Mouse (Mus musculus): ENCODE measurements around the gene C1ql2. TPM values are rescaled to one million over a fixed set of nuclear protein-coding genes. Genes with fewer than 3 reads are reported as not detected.
A peak's percentile ranks its signal among the peaks of the same experiment; 100 is the strongest.

The C1ql2 gene
- polyA plus RNA-seq, 1 experiment from 2014 or later: 3.2 TPM

DNA sequence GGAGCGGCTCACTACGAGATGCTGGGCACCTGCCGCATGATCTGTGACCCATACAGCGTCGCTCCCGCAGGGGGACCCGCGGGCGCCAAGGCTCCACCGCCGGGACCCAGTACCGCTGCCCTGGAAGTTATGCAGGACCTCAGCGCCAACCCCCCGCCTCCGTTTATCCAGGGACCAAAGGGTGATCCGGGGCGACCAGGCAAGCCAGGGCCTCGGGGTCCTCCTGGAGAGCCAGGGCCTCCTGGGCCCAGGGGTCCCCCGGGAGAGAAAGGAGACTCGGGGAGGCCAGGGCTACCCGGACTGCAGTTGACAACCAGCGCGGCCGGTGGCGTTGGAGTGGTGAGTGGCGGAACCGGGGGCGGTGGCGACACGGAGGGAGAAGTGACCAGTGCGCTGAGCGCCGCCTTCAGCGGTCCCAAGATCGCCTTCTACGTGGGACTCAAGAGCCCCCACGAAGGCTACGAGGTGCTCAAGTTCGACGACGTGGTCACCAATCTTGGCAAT lies 842 bp downstream of the C1ql2 start:
- Histone ChIP-seq H3K36me3 (no peaks in the 10 kb centered on the region), H3K9me3 (replicated peaks) (no peaks in the 10 kb centered on the region), H3K27me3 (replicated peaks) (peaks cover 97% of the 10 kb centered on the region), H3K9ac (replicated peaks) (no peak overlapping the region), H3K4me3 (replicated peaks) (peak overlapping the region; percentile 36), H3K27ac (replicated peaks) (no peak overlapping the region), H3K4me2 (peak overlapping the region; percentile 65), H3K4me1 (peaks cover 29% of the 10 kb centered on the region)
- WGBS: under 1% methylated on average over 40 of the region's 41 CpGs
- ATAC-seq (ENCODE audit: low FRiP score): 0 out of 2 replicates have a peak, but pooled peaks have one; percentile 11

DNA sequence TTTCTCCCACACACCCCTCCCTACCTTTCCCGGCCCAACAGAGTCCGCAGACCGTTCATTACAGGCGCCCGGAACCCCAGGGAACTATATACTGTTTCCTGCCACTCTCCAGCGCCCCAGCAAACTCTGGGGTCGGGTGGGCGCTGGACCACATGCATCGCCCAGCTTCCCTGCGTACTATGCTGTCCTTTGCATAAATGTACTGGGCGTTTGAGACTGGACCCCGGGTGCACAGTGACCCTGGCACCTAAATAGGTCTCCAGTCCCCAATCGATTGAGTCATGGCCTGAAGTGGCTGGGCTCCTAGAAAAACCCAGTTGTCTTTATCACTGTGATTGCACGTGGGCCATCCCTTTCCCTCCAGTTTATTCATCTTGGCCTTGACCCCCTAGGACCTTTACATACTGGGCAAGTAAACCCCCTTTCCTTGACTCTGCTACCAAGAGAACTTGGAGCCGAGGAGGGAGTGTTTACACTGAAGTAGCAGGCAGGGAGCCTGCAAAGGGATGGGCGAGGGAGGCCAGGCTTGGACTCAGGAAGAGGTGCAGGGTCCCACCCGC lies 1.5 kb downstream of the C1ql2 start:
- no peak overlapping the region for H3K27ac ChIP-seq (replicated peaks)
- no peak for ATAC-seq (ENCODE audit: low FRiP score)
- H3K4me1 ChIP-seq: peaks cover 29% of the 10 kb centered on the region
- H3K4me3 ChIP-seq (replicated peaks): peak overlapping the region; percentile 36
- WGBS: 2% methylated on average over 17 of the region's 17 CpGs
- H3K36me3 ChIP-seq: no peaks in the 10 kb centered on the region
- H3K27me3 ChIP-seq (replicated peaks): peaks cover 94% of the 10 kb centered on the region
- H3K9me3 ChIP-seq (replicated peaks): no peaks in the 10 kb centered on the region
- H3K4me2 ChIP-seq: peak overlapping the region; percentile 65
- H3K9ac ChIP-seq (replicated peaks): no peak overlapping the region

DNA sequence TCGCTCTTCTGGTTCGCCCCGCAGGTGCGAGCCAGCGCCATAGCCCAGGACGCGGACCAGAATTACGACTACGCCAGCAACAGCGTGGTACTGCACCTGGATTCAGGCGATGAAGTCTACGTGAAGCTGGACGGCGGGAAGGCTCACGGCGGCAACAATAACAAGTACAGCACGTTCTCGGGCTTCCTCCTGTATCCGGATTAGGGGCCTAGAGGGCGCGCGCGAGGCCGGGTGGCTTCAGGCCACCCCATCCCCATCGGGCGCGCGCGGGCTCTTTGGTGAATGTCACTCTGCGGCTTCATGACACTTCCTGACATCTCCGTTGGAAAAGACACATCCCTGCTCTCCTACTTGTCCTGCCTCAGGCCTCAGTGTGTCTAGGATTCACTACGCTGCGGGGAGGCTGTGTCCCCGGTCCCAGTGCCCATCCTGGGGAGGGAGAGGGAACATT lies 2.0 kb downstream of the C1ql2 start:
- Histone ChIP-seq H3K4me2 (peak overlapping the region; percentile 65), H3K9me3 (replicated peaks) (no peaks in the 10 kb centered on the region), H3K27ac (replicated peaks) (no peak overlapping the region), H3K4me3 (replicated peaks) (peak overlapping the region; percentile 36), H3K4me1 (peaks cover 29% of the 10 kb centered on the region), H3K27me3 (replicated peaks) (peaks cover 91% of the 10 kb centered on the region), H3K36me3 (no peaks in the 10 kb centered on the region), H3K9ac (replicated peaks) (no peak overlapping the region)
- under 1% methylated on average over 34 of the region's 34 CpGs for WGBS
- ATAC-seq (ENCODE audit: low FRiP score): no peak

DNA sequence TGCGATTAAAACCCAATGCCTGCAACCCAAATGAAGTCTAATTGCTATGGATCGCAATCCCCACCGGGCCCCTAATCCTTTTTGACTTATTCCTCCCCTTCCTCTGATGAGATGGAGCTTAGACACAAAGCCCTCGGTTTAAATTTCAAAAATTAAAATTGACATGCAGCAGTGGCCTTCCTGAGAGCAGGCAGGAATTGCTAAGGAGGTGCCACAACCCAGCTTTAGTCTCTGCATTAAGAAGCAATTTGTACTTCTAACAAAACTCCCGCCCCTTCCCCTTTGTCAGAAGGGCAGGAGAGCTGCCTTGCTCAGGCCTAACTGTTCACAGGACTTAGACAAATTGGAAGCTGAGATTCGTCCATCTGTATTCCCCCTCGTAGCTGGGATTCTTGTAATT lies 4.6 kb downstream of the C1ql2 start:
- Histone ChIP-seq H3K36me3 (no peaks in the 10 kb centered on the region), H3K9me3 (replicated peaks) (no peaks in the 10 kb centered on the region), H3K27ac (replicated peaks) (no peak overlapping the region), H3K4me3 (replicated peaks) (no peak overlapping the region), H3K4me1 (peaks cover 28% of the 10 kb centered on the region), H3K27me3 (replicated peaks) (peaks cover 69% of the 10 kb centered on the region), H3K9ac (replicated peaks) (no peak overlapping the region), H3K4me2 (no peak overlapping the region)
- ATAC-seq (ENCODE audit: low FRiP score): no peak
- WGBS: 18% methylated on average over 7 of the region's 7 CpGs

GRCm38 (mm10) chr1:120354387-120354786 lies 14.0 kb downstream of the C1ql2 start:
- Histone ChIP-seq H3K4me3 (replicated peaks) (no peak overlapping the region), H3K27ac (replicated peaks) (no peak overlapping the region), H3K4me2 (no peak overlapping the region), H3K9me3 (replicated peaks) (no peaks in the 10 kb centered on the region), H3K4me1 (peaks cover 10% of the 10 kb centered on the region; the same call in 1 of the 2 replicates), H3K9ac (replicated peaks) (no peak overlapping the region), H3K36me3 (no peaks in the 10 kb centered on the region), H3K27me3 (replicated peaks) (peaks cover 42% of the 10 kb centered on the region)
- 27% methylated on average over 2 of the region's 2 CpGs for WGBS
- ATAC-seq (ENCODE audit: low FRiP score): no peak

DNA sequence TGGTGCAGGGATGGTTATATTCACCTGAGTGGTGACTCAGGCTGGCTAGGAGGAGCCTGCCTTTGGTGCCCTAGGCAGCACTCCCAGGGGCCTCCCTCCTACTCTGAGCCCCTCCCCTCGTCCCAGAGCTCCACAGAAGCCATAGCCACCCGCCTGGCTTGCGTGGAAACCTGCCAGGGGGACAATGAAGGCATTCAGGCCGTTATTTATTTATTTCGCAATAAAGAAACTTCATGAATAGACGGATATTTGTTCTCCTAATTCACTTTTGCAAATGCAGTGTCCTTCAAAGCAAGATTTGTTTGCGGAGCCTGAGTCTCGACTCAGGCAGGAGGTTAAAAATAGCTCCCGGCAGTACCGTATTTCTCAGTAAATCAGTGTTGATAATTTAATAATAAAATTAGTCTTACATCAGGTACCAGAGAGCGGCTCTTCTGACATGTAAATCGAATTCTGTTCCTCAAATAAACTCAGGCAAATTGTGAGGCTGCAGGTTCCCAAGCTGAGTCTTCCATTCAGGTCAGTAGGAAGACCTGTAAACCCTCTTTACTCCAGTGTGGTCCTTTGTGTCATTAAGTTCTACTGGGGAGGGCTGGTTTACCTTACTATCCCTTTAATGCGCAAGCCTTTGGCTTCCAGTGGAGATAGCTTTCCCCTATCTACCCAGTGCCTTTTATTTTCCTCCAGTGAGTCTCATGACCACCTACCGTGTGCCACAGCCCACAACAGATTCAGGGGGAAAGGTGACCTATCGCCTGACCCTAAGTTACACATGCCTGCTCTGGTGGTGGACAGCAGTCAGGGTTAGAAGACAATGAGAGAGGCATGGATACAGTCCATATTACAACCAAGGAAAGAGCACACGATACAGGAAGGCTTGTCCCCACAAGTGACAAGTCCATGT lies 17.2 kb downstream of the C1ql2 start:
- Histone ChIP-seq H3K27ac (replicated peaks) (no peak overlapping the region), H3K4me2 (peak overlapping the region; percentile 33), H3K9me3 (replicated peaks) (no peaks in the 10 kb centered on the region), H3K4me3 (replicated peaks) (no peak overlapping the region), H3K4me1 (peaks cover 10% of the 10 kb centered on the region; the same call in 1 of the 2 replicates), H3K36me3 (no peaks in the 10 kb centered on the region), H3K27me3 (replicated peaks) (peaks cover 42% of the 10 kb centered on the region), H3K9ac (replicated peaks) (no peak overlapping the region)
- peak; percentile 77 for ATAC-seq (ENCODE audit: low FRiP score)
- 9% methylated on average over 16 of the region's 16 CpGs for WGBS

GRCm38 (mm10) chr1:120363638-120364037 lies 23.3 kb downstream of the C1ql2 start:
- Histone ChIP-seq H3K27ac (replicated peaks) (no peak overlapping the region), H3K9ac (replicated peaks) (no peak overlapping the region), H3K36me3 (no peaks in the 10 kb centered on the region), H3K4me1 (no peaks in the 10 kb centered on the region), H3K27me3 (replicated peaks) (peaks cover 3% of the 10 kb centered on the region; the same call in 1 of the 2 replicates), H3K4me3 (replicated peaks) (no peak overlapping the region), H3K4me2 (no peak overlapping the region), H3K9me3 (replicated peaks) (no peaks in the 10 kb centered on the region)
- WGBS: 72% methylated on average over 1 of the region's 1 CpGs
- no peak for ATAC-seq (ENCODE audit: low FRiP score)

DNA sequence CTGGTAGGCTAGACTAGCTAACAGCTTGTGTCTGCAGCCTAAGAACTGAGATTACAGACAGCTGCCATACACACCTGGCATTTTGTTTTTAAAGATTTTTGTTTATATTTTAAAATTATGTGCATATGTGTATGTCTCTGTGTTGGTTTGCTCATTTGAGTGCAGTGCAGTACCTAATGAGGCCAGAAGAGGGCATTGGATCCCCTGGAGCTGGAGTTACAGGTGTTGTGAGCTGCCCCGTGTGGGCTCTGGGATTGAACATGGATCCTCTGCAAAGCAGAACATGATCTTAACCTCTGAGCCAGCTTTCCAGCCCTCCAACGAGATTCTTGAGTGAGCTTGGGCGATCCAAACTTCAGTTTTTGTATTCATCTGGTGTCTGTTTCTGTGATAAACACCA lies 27.8 kb downstream of the C1ql2 start:
- no peaks in the 10 kb centered on the region for H3K36me3 ChIP-seq
- H3K4me1 ChIP-seq: no peaks in the 10 kb centered on the region
- no peak overlapping the region for H3K4me2 ChIP-seq
- ATAC-seq (ENCODE audit: low FRiP score): no peak
- WGBS: 72% methylated on average over 3 of the region's 3 CpGs
- H3K9ac ChIP-seq (replicated peaks): no peak overlapping the region
- no peak overlapping the region for H3K4me3 ChIP-seq (replicated peaks)
- H3K27me3 ChIP-seq (replicated peaks): no peaks in the 10 kb centered on the region; the same call in 1 of the 2 replicates
- H3K27ac ChIP-seq (replicated peaks): no peak overlapping the region
- no peaks in the 10 kb centered on the region for H3K9me3 ChIP-seq (replicated peaks)

DNA sequence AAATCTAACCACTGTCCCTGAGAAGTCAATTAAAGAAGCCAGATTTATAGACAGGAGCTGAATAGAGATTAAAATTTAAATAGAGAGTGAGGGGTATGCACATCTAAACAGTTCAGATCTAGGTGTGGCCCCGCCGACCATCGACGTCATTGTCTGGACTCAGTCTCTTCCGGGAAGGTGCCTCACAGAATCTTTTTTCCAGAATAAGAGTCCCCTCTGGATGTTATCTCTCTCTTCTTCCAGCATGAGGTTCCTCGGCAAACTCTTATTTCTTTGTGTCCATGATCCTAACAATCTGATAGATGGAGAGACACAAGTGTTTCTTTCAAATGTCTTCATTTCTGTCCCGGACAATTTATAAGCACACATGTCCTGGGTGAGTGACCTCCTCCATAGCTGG lies 33.7 kb downstream of the C1ql2 start:
- no peaks in the 10 kb centered on the region for H3K9me3 ChIP-seq (replicated peaks)
- no peaks in the 10 kb centered on the region for H3K27me3 ChIP-seq (replicated peaks)
- no peaks in the 10 kb centered on the region for H3K36me3 ChIP-seq
- H3K9ac ChIP-seq (replicated peaks): no peak overlapping the region
- no peak overlapping the region for H3K4me3 ChIP-seq (replicated peaks)
- no peak for ATAC-seq (ENCODE audit: low FRiP score)
- no peak overlapping the region for H3K27ac ChIP-seq (replicated peaks)
- H3K4me2 ChIP-seq: no peak overlapping the region
- no peaks in the 10 kb centered on the region for H3K4me1 ChIP-seq
- 84% methylated on average over 7 of the region's 7 CpGs for WGBS

GRCm38 (mm10) chr1:120374832-120375231 lies 34.5 kb downstream of the C1ql2 start:
- no peak overlapping the region for H3K4me3 ChIP-seq (replicated peaks)
- WGBS: 88% methylated on average over 2 of the region's 2 CpGs
- H3K4me1 ChIP-seq: no peaks in the 10 kb centered on the region
- no peak overlapping the region for H3K4me2 ChIP-seq
- H3K27me3 ChIP-seq (replicated peaks): no peaks in the 10 kb centered on the region
- no peak overlapping the region for H3K9ac ChIP-seq (replicated peaks)
- no peak overlapping the region for H3K27ac ChIP-seq (replicated peaks)
- H3K36me3 ChIP-seq: no peaks in the 10 kb centered on the region
- ATAC-seq (ENCODE audit: low FRiP score): no peak
- no peaks in the 10 kb centered on the region for H3K9me3 ChIP-seq (replicated peaks)

- no peak overlapping the region for H3K4me2 ChIP-seq
- no peaks in the 10 kb centered on the region for H3K4me1 ChIP-seq
- no peak overlapping the region for H3K27ac ChIP-seq (replicated peaks)
- no peak overlapping the region for H3K4me3 ChIP-seq (replicated peaks)
- no peak overlapping the region for H3K9ac ChIP-seq (replicated peaks)
- no peaks in the 10 kb centered on the region for H3K27me3 ChIP-seq (replicated peaks)
- no peak for ATAC-seq (ENCODE audit: low FRiP score)
- 75% methylated on average over 18 of the region's 18 CpGs for WGBS
- no peaks in the 10 kb centered on the region for H3K9me3 ChIP-seq (replicated peaks)
- H3K36me3 ChIP-seq: no peaks in the 10 kb centered on the region
Observed at GRCm38 (mm10) chr1:120385029-120385571, 44.7 kb downstream of the C1ql2 start.
